Mouse (Mus musculus) adipocyte (in vitro differentiated cells): ENCODE results near the gene Gm49721.
"Not testable (repeated sequence)": the region's sequence is repeated elsewhere in the genome, so short reads cannot be mapped to it uniquely, and the experiment has no call there.

ENCODE experiments used
- DNase-seq: peaks from one replicate; pipeline ENCODE4 v3.0.0-alpha.2; 2016; ENCODE audit warnings: low spot score

Gm49721 gene

GRCm38 (mm10) chr17:7075519-7075918 is 96.8 kb downstream of the Gm49721 start:
- DNase-seq, result not testable (repeated sequence)

- DNase-seq, result not testable (repeated sequence)
Observed at GRCm38 (mm10) chr17:7079558-7079957, 100.9 kb downstream of the Gm49721 start.

GRCm38 (mm10) chr17:7084523-7084922 is 105.8 kb downstream of the Gm49721 start:
- DNase-seq, result not testable (repeated sequence)

GRCm38 (mm10) chr17:7085469-7086168 is 106.9 kb downstream of the Gm49721 start:
- not testable (repeated sequence) for DNase-seq

GRCm38 (mm10) chr17:7086836-7087235 is 108.1 kb downstream of the Gm49721 start:
- DNase-seq, result not testable (repeated sequence)
